Mouse (Mus musculus): Measurements from ENCODE around the gene Pimreg.

DNA sequence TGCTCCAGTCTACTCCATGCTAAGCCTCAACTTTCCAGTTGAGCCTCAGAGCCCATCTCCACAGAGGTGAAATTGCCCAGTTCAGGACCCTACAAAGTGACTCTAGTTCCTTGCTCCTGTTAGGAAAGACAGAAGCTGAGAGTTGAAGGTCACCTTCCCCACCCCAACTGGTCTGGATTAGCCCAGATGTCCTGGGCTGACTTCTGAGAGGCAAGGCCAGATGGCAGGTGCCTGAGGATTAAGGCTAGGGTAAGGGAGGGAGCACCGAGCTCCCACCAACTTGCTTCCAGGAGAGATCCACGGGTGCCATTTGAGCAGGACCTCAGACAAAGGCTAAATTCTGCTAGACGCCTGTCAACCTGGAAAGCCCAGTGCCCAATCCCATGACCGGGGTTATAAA lies 9.7 kb upstream of the Pimreg start:
- TF ChIP-seq CTCF (IDR thresholded peaks at IDR 0.05; ENCODE audit: borderline replicate concordance, insufficient read depth, low read length) (no peak), POLR2A (IDR thresholded peaks at IDR 0.05; ENCODE audit: low read depth, low read length) (no peak)

Data from embryonic fibroblast, embryonic 13.5 days (primary cell).